Comparison of ENCODE assay signal across 7 mouse cellular contexts in genomic region chr15:103085831-103086671, GRCm38 (mm10).
A peak's percentile ranks its signal among the peaks of the same experiment; 100 is the strongest.
DNase-seq lines count a peak whose midpoint lies in the region; ATAC-seq and TF ChIP-seq lines count a peak whose summit lies in the region.

No protein-coding gene starts in this region.

- WGBS in forebrain, embryonic 15.5 days, result under 1% methylated on average over 61 of the region's 61 CpGs
- 3% methylated on average over 61 of the region's 61 CpGs for WGBS in intestine, embryonic 16.5 days

- H3K4me2 ChIP-seq in forebrain, embryonic 15.5 days (replicated peaks), result peak overlapping the region; percentile 51
- H3K4me2 ChIP-seq in intestine, embryonic 16.5 days (ENCODE audit: low read depth, low read length), result peak overlapping the region; percentile 60

- no peak overlapping the region for H3K27ac ChIP-seq in ES-Bruce4 (ENCODE audit: insufficient read depth, low read length)
- H3K27ac ChIP-seq in forebrain, embryonic 15.5 days (replicated peaks), result no peak overlapping the region
- H3K27ac ChIP-seq in intestine, embryonic 16.5 days (ENCODE audit: low read length), result no peak overlapping the region; the same call in 1 of the 2 replicates

- H3K9me3 ChIP-seq in ES-Bruce4 (replicated peaks; ENCODE audit: control insufficient read depth, insufficient read depth, low read length, poor library complexity, severe bottlenecking), result no peaks in the 10 kb centered on the region
- no peaks in the 10 kb centered on the region for H3K9me3 ChIP-seq in forebrain, embryonic 15.5 days
- no peaks in the 10 kb centered on the region for H3K9me3 ChIP-seq in intestine, embryonic 16.5 days (ENCODE audit: control insufficient read depth, low read length)

- peak overlapping the region; percentile 36; the same call in 1 of the 2 replicates for H3K9ac ChIP-seq in ES-Bruce4 (ENCODE audit: low read depth, poor library complexity, severe bottlenecking)
- H3K9ac ChIP-seq in forebrain, embryonic 15.5 days (replicated peaks), result peak overlapping the region; percentile 25
- peak overlapping the region; percentile 55 for H3K9ac ChIP-seq in intestine, embryonic 16.5 days (ENCODE audit: low read depth, low read length)

- peak; percentile 29 for DNase-seq in R1 (ENCODE audit: low read depth, low spot score)
- DNase-seq in lung, postnatal 10 days, result peak; percentile 24
- peak; percentile 58 for DNase-seq in testis, postnatal 10 days (ENCODE audit: low spot score)

- peaks cover 14% of the 10 kb centered on the region for H3K27me3 ChIP-seq in ES-Bruce4 (ENCODE audit: control insufficient read depth, insufficient read depth, low read length, poor library complexity, severe bottlenecking)
- peaks cover 91% of the 10 kb centered on the region for H3K27me3 ChIP-seq in forebrain, embryonic 15.5 days
- peaks cover 36% of the 10 kb centered on the region for H3K27me3 ChIP-seq in intestine, embryonic 16.5 days (replicated peaks; ENCODE audit: control insufficient read depth, insufficient read depth, low read length)

- no peaks in the 10 kb centered on the region for H3K36me3 ChIP-seq in ES-Bruce4 (ENCODE audit: control insufficient read depth, insufficient read depth, low read length, poor library complexity, severe bottlenecking)
- H3K36me3 ChIP-seq in forebrain, embryonic 15.5 days, result no peaks in the 10 kb centered on the region
- H3K36me3 ChIP-seq in intestine, embryonic 16.5 days (ENCODE audit: control insufficient read depth, insufficient read depth, low read length), result no peaks in the 10 kb centered on the region

- no peaks in the 10 kb centered on the region for H3K4me1 ChIP-seq in ES-Bruce4 (ENCODE audit: control insufficient read depth, insufficient read depth, low read length)
- peaks cover 20% of the 10 kb centered on the region for H3K4me1 ChIP-seq in forebrain, embryonic 15.5 days
- peaks cover 20% of the 10 kb centered on the region for H3K4me1 ChIP-seq in intestine, embryonic 16.5 days (ENCODE audit: control insufficient read depth, insufficient read depth, low read length)

- no peak for TF ChIP-seq POLR2A in ES-Bruce4 (IDR thresholded peaks at IDR 0.05; ENCODE audit: insufficient read depth, low read length)

- H3K4me3 ChIP-seq in ES-Bruce4 (ENCODE audit: low read depth, low read length), result peak overlapping the region; percentile 44
- H3K4me3 ChIP-seq in forebrain, embryonic 15.5 days, result peak overlapping the region; percentile 34
- H3K4me3 ChIP-seq in intestine, embryonic 16.5 days (ENCODE audit: low read length), result peak overlapping the region; percentile 31

- no peak for TF ChIP-seq CTCF in ES-Bruce4 (IDR thresholded peaks at IDR 0.05; ENCODE audit: low read depth, low read length)

- no peak for TF ChIP-seq EP300 in ES-Bruce4 (IDR thresholded peaks at IDR 0.05; ENCODE audit: insufficient read depth, low read depth, low read length)

- ATAC-seq in forebrain, embryonic 15.5 days (replicated peaks), result no peak; the same call in 1 of the 2 replicates
- 0 out of 2 replicates have a peak, but pooled peaks have one; percentile 38 for ATAC-seq in intestine, embryonic 16.5 days
- no peak for ATAC-seq in granulocyte monocyte progenitor cell, adult 5-6 weeks (replicated peaks; ENCODE audit: poor library complexity, severe bottlenecking)
